Mouse (Mus musculus) adipocyte (in vitro differentiated cells): ENCODE measurements at regions not wholly inside any gene's neighbourhood (a gene's known extent, or its start where the extent isn't known, plus 50 kb on each side); places are given as distances from the start of the nearest gene placed in this dataset.

Source experiments
- DNase-seq: peaks from one replicate; pipeline ENCODE4 v3.0.0-alpha.2; 2016; ENCODE audit warnings: low spot score

DNA sequence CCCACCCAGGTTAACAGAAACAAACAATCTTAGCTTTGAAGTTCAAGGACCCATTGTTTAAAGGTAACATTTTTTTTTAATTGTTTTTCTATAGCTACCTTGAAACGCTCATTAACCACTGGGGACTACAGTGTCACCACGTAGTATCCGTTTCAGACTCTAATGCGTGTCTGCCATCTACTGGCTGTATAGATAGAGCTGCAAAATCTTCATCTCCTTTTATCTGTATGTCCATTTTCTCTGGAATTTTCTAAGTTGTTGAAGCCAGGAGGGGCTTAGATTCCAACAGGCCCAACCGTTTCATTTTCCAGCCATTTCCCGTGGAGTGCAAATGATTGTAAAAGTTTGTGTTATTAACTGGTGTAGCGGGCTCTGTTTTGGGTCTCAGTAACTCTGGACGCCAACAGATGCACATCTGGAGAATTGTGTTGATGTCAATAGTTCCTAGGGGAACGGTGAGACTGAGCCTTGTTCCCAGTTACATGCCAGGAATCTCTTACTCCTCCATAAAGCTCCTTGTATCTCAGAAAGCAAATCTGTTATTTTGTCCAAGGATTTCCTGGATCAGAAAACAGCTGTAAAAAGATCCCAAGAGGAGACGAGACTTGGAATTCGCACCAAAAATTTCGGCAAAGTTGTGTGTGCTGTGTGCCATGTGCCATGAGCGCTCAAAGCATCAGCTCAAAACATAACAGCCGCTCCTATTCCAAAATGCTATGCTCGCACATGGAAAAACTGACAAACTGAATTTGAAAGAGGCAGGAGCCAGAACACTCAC, 158.8 kb upstream of the Phyhipl start:
- peak; percentile 69 for DNase-seq

GRCm38 (mm10) chr10:70809411-70809810, 153.6 kb upstream of the Phyhipl start:
- DNase-seq, result no peak

DNA sequence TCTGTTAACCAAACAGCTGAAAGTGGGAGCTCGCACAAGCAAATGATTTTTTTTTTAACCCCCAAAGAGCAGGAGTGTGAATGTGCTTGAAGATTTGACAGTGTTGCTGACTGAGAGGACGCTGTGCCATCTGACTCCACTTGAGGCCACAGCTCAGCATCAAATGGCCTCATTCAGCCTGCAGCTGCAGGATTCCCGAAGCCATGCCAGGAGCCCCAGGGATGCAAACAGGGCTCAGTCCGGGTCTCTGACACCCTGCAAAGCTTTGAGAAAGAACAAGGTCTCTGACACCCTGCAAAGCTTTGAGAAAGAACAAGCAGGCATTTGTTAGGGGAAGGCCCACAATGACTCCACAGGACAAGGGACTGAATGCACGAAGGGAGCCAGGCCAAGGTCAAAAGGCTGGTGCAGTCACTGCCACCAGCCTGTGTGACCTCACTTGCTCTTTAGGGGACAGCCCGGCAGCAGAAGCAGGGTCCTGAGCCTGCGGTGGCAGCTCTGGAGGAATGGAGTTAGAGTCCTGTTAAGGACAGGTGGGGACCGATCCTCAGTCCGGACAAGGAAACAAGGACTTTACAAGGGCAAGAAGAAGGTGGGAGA, 151.1 kb upstream of the Phyhipl start:
- no peak for DNase-seq

GRCm38 (mm10) chr10:70800736-70801306, 145.1 kb upstream of the Phyhipl start:
- no peak for DNase-seq

- DNase-seq, result peak; percentile 63
These were observed 144.1 kb upstream of the Phyhipl start for GRCm38 (mm10) chr10:70799906-70800305.

GRCm38 (mm10) chr10:70799191-70799742, 143.5 kb upstream of the Phyhipl start:
- DNase-seq, result peak; percentile 82

DNA sequence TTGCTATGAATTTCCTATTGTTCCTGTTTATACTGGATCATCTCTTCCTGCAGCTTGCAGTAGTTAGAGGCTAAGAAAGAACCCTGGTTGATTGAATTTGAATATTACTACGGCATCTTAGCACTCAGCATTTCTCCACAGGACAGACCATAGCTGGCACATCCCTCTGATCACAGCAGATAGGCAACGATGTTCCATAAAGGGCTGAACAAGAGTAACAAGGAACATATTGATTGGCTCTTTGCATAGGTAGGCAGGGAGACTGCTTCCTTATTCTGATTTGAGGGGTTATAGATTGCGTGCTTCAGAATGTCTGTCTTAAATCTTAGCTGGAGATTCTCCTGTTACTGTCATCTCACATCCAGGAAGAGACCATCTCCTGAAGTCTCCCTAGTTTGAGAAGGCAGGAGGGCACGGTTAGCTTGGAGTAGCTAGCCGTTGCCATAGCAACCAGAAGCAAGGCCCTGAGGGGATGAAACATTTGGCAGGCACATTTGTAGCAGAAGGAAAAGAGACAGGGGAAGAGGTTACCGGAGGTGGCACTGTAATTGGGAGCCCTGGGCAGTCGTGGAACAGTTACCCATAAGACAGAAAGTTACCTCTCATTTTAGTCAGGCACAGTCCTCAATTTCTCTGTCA, 133.2 kb upstream of the Phyhipl start:
- peak; percentile 28 for DNase-seq

GRCm38 (mm10) chr10:70781036-70781435, 125.3 kb upstream of the Phyhipl start:
- DNase-seq, result no peak

GRCm38 (mm10) chr10:70778596-70778995, 122.8 kb upstream of the Phyhipl start:
- no peak for DNase-seq

DNA sequence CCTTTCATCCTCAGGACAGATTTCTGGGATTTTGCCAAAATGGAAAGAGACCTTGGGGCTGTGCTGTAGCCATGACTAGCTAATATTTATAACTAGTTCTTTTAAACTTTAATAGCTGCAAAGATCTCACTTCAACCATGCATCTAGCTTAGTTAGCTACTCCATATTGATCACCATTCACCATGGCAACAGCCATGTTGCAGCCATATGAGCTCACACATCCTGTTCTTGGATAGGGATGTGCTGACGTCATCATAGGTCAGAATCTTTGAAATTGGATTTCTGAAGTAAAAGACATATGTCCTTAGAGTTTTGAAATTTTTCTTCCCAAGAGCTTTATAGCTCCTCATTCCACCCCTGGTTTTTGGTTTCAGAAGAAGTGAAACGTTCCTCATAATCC, 118.8 kb upstream of the Phyhipl start:
- no peak for DNase-seq

- no peak for DNase-seq
These were observed 118.4 kb upstream of the Phyhipl start for GRCm38 (mm10) chr10:70774159-70774558.

DNA sequence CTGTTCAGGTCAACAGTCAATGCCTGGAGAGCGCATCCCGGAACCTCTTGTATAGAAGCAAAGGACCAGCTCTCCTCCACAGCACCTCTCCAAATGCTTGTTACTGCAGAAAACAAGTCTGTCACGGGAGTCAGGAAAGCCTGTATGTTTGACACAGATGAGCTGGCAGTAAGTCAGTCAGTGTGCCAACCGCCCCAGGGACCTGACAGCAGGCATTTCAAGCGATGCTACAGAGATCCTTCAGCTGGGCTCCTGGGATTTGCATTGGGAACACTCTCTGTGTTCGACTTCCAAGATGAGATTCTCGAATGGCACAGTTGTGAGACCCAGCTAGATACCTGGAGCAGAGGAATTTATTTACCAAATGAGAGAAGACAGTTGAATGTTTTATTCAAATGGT, 111.7 kb upstream of the Phyhipl start:
- DNase-seq, result no peak

GRCm38 (mm10) chr10:70766869-70767268, 111.1 kb upstream of the Phyhipl start:
- DNase-seq, result no peak

DNA sequence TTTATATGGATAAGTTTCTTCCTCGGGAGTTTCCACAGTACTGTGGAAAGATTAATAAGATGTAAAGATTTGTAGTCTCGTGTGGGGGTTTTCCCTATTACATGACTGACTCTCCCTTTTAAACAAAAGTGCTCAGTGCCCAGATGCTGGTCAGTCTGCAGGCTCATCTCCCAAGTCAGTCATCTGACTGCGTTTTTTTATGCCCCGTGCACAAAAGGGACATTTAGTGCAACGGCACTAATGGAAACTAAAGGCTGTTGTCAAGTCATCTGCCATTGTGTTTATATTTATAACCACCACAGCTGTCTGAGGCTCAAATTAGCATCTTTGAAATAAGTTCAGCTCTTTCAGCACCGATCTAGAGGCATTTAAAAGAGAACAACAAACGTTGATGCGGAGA, 110.7 kb upstream of the Phyhipl start:
- no peak for DNase-seq

- DNase-seq, result no peak
These were observed 107.4 kb upstream of the Phyhipl start for GRCm38 (mm10) chr10:70763206-70763605.

- DNase-seq, result no peak
These were observed 103.9 kb upstream of the Phyhipl start for GRCm38 (mm10) chr10:70759686-70760085.

- DNase-seq, result no peak
These were observed 96.0 kb upstream of the Phyhipl start for GRCm38 (mm10) chr10:70751771-70752170.

- DNase-seq, result no peak
These were observed 94.8 kb upstream of the Phyhipl start for GRCm38 (mm10) chr10:70750356-70751145.

DNA sequence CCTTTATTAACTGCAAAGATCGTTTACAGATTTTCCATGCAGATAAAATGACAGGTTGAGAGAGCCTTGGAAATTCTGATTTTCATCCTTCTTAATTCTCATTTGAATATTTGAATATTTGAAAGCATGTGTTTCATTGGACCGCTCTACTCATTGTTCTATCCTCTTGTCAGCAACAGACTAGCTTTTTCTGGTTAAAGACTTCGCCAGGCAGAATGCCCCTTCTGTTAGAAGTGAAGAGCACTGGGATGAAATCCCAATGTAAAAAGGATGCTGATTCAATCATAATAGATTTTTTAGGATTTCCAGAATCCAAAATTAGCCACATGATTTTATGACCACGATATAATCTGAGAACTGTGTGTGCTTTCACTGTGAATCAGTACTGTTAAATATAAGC, 90.8 kb upstream of the Phyhipl start:
- no peak for DNase-seq

DNA sequence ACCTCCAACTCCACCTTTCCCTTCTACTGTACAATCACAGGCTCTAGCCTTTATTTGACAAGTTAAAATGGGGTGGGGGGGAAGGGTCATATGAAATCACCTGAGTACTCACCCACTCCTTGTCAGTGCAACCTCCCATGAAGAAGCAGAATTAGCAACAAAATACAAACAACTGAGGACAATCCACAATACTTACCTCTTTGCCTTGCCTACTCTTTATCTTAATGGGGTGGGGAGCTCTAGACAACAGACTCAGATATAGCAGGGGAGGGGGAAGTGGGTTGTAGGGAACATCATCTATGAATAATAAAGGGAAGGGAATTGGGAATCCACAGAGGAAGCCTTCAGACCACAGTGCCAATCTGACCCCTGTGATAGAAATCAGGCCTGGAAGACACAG, 86.1 kb upstream of the Phyhipl start:
- DNase-seq, result no peak

DNA sequence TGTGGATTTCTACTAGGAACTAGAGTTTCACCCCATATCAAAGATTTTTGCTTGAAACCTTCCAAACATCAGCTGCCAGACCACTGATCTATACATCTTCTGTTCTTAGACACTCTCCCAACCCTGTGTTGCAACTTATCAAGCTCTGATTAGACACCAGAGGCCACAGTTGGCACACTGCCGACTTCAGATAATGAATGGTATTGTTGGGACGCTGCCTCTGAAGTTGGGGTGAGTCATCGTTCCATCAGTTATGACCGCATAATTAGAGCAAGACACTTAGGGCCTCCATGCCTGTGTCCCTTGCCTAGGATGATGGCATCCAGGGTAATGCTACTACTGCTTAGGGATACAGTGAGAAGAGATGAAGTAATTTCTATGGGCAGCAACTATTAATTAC, 84.3 kb upstream of the Phyhipl start:
- DNase-seq, result peak; percentile 4
